Mouse (Mus musculus) embryonic facial prominence, embryonic 13.5 days (tissue): ENCODE results near the gene Slc5a10. TPM values are rescaled to one million over a fixed set of nuclear protein-coding genes. Genes with fewer than 3 reads are reported as not detected.
"Not testable (repeated sequence)": the region's sequence is repeated elsewhere in the genome, so short reads cannot be mapped to it uniquely, and the experiment has no call there.

Experiments used
- ATAC-seq: fragments of 200-750 bp; cut with Nextera tagmentation; 2 replicates; pipeline ENCODE4 v1.8.0; 2017; ENCODE audit warnings: low read depth; ENCODE audit not compliant: insufficient number of reproducible peaks, insufficient read depth, low FRiP score, low TSS enrichment
- H3K27ac ChIP-seq: fragments of 300-500 bp; sonication (generic); 2 replicates; pipeline ENCODE4 v1.5.1; 2015; ENCODE audit warnings: moderate library complexity, mild to moderate bottlenecking, inconsistent platforms
- H3K27me3 ChIP-seq: fragments of 300-500 bp; sonication (generic); 2 replicates; pipeline ENCODE4 v1.6.1; 2015; ENCODE audit warnings: mild to moderate bottlenecking, inconsistent platforms
- H3K36me3 ChIP-seq: fragments of 300-500 bp; sonication (generic); 2 replicates; pipeline ENCODE4 v1.6.1; 2015; ENCODE audit warnings: mild to moderate bottlenecking, inconsistent platforms
- H3K4me1 ChIP-seq: fragments of 300-500 bp; sonication (generic); 2 replicates; pipeline ENCODE4 v1.6.1; 2015; ENCODE audit warnings: inconsistent platforms
- H3K4me2 ChIP-seq: fragments of 300-500 bp; sonication (generic); 2 replicates; pipeline ENCODE4 v1.6.1; 2015; ENCODE audit warnings: moderate library complexity, mild to moderate bottlenecking, inconsistent platforms
- H3K4me3 ChIP-seq: fragments of 300-500 bp; sonication (generic); 2 replicates; pipeline ENCODE4 v1.5.1; 2015; ENCODE audit warnings: mild to moderate bottlenecking, inconsistent platforms
- H3K9ac ChIP-seq: fragments of 300-500 bp; sonication (generic); 2 replicates; pipeline ENCODE4 v1.6.1; 2015; ENCODE audit warnings: mild to moderate bottlenecking, inconsistent platforms
- H3K9me3 ChIP-seq: fragments of 300-500 bp; sonication (generic); 2 replicates; pipeline ENCODE4 v1.6.1; 2016; ENCODE audit warnings: inconsistent platforms
- WGBS: fragments of 180-500 bp; shearing (Covaris S2); methylation state at CpG from one replicate; pipeline ENCODE4 v1.1.7; 2015; ENCODE audit warnings: mixed read lengths; 5-methylcytosine and 5-hydroxymethylcytosine counted together
- polyA plus RNA-seq: library from polyadenylated mRNA; unstranded; fragments of >200 nt; fragmentation: Nextera tagmentation; extraction: Ambion mirVana; gene quantifications from 2 replicates; pipeline ENCODE4 v1.2.1, GENCODE M21; 2015

Gene Slc5a10
- polyA plus RNA-seq, 1 experiment from 2014 or later = not detected

- WGBS = 41% methylated on average over 1 of the region's 1 CpGs
- no peaks in the 10 kb centered on the region for H3K9me3 ChIP-seq
- H3K36me3 ChIP-seq = no peaks in the 10 kb centered on the region
- H3K9ac ChIP-seq = no peak overlapping the region
- H3K4me1 ChIP-seq = no peaks in the 10 kb centered on the region
- no peak overlapping the region for H3K4me2 ChIP-seq
- no peak for ATAC-seq
- H3K4me3 ChIP-seq = no peak overlapping the region
- no peak overlapping the region for H3K27ac ChIP-seq
- no peaks in the 10 kb centered on the region for H3K27me3 ChIP-seq
Measured at GRCm38 (mm10) chr11:61637413-61637812, 83.2 kb downstream of the Slc5a10 start.

DNA sequence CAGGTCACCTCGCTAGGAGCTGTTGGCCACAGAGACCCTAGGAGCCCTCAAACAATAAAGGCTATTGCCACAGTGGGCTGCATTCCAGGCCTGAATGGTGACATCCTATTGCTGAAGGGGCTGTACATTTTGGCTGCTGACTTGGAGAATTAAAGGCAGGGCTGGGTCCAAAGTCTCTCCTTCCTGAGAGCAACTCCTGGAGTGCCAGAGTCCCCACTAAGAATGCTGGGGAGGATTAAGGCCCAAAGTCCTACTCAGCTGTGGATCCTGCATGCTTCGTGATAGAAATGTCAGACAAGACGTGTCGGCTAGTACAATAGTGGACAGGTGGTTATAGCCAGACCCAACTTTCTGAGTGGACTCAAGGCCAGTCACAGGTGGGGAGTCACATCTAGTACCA, 84.3 kb downstream of the Slc5a10 start:
- H3K4me1 ChIP-seq, H3K4me2 ChIP-seq, H3K4me3 ChIP-seq, ATAC-seq, H3K27me3 ChIP-seq, H3K36me3 ChIP-seq, H3K27ac ChIP-seq, H3K9me3 ChIP-seq, H3K9ac ChIP-seq: not testable (repeated sequence)
- 91% methylated on average over 3 of the region's 4 CpGs for WGBS

DNA sequence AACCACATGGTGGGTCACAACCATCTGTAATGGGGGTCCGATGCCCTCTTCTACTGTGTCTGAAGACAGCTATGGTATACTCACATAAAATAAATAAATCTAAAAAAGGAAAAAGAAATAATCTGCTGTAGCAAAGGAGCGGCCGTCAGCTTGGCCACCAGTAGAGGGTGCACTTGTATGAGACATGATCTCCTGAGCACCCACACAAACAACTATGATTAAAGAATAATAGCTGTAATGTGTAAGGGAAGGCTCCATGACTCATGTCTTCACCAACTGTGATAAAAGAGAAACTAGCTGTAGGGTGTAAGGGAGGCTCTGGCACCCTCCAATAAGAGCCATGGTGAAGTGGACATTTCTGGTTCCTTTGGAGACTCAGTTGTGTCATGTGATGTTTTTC, 91.0 kb downstream of the Slc5a10 start:
- H3K4me2 ChIP-seq = no peak overlapping the region
- H3K27ac ChIP-seq = no peak overlapping the region
- H3K4me3 ChIP-seq = no peak overlapping the region
- H3K36me3 ChIP-seq = no peaks in the 10 kb centered on the region
- H3K4me1 ChIP-seq = no peaks in the 10 kb centered on the region
- no peaks in the 10 kb centered on the region for H3K27me3 ChIP-seq
- H3K9me3 ChIP-seq = no peaks in the 10 kb centered on the region
- no peak for ATAC-seq
- 68% methylated on average over 3 of the region's 3 CpGs for WGBS
- no peak overlapping the region for H3K9ac ChIP-seq

GRCm38 (mm10) chr11:61626509-61626908, 94.1 kb downstream of the Slc5a10 start:
- no peaks in the 10 kb centered on the region for H3K36me3 ChIP-seq
- no peak overlapping the region for H3K27ac ChIP-seq
- H3K4me3 ChIP-seq = no peak overlapping the region
- no peaks in the 10 kb centered on the region for H3K4me1 ChIP-seq
- no peaks in the 10 kb centered on the region for H3K9me3 ChIP-seq
- no peaks in the 10 kb centered on the region for H3K27me3 ChIP-seq
- no peak overlapping the region for H3K9ac ChIP-seq
- WGBS = 86% methylated on average over 1 of the region's 1 CpGs
- ATAC-seq = no peak
- H3K4me2 ChIP-seq = no peak overlapping the region

DNA sequence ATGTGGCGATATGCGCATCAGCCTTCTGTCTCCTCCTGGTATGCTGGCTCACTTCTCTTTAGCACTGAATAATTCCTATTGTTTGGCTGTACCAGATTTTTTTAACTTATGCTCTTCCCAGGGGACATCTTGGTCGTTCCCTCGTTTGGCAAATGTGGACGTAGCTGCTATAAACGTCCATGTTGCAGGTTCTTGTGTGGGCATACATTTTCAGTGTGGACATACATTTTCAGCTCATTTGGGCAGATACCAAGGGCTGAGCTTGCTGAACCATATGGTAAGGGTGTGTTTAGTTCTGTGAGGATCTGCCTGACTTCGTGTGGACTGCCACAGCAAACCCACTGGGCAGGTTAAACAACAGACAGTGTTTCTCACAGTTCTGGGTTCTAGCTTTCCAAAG, 95.5 kb downstream of the Slc5a10 start:
- Histone ChIP-seq H3K27ac (no peak overlapping the region), H3K4me1 (no peaks in the 10 kb centered on the region; the same call in 1 of the 2 replicates), H3K9ac (no peak overlapping the region), H3K9me3 (no peaks in the 10 kb centered on the region), H3K4me2 (no peak overlapping the region), H3K36me3 (no peaks in the 10 kb centered on the region), H3K27me3 (no peaks in the 10 kb centered on the region), H3K4me3 (no peak overlapping the region)
- WGBS = 73% methylated on average over 7 of the region's 7 CpGs
- ATAC-seq = no peak

Other genes starting within 250 kb of the Slc5a10 start
- 262 and 326 TPM in 2 replicates for gene Mfap4, start 235.4 kb downstream of the Slc5a10 start, polyA plus RNA-seq
- 79.4 and 80.0 TPM in 2 replicates for gene Mapk7, start 226.4 kb downstream of the Slc5a10 start, polyA plus RNA-seq
- 36.6 and 36.7 TPM in 2 replicates for gene B9d1, start 215.7 kb downstream of the Slc5a10 start, polyA plus RNA-seq
- 30.0 and 34.0 TPM in 2 replicates for gene Epn2, start 141.1 kb downstream of the Slc5a10 start, polyA plus RNA-seq
- gene Grap, start 67.6 kb downstream of the Slc5a10 start, polyA plus RNA-seq = 8.3 and 10.1 TPM in 2 replicates
- 2.8 and 3.9 TPM in 2 replicates for gene Fam83g, start 36.7 kb downstream of the Slc5a10 start, polyA plus RNA-seq
- 35.0 and 38.1 TPM in 2 replicates for gene Prpsap2, start 41.3 kb upstream of the Slc5a10 start, polyA plus RNA-seq
- gene Ulk2, start 134.2 kb upstream of the Slc5a10 start, polyA plus RNA-seq = 16.7 and 20.3 TPM in 2 replicates
- gene Akap10, start 209.4 kb upstream of the Slc5a10 start, polyA plus RNA-seq = 19.3 and 19.4 TPM in 2 replicates
- 14.1 and 14.5 TPM in 2 replicates for gene Specc1, start 235.9 kb upstream of the Slc5a10 start, polyA plus RNA-seq